Mouse (Mus musculus) liver, postnatal 0 days (tissue): ENCODE measurements around the gene Klhl40.

Source experiments
- CTCF ChIP-seq: sonication (generic); IDR thresholded peaks from 2 replicates; pipeline ENCODE4 v1.5.1; 2016; ENCODE audit warnings: antibody characterized with exemption, low read depth
- EP300 ChIP-seq: IDR thresholded peaks from 2 replicates; pipeline ENCODE4 v1.6.1; 2016; ENCODE audit warnings: antibody characterized with exemption, low read depth, mild to moderate bottlenecking

DNA sequence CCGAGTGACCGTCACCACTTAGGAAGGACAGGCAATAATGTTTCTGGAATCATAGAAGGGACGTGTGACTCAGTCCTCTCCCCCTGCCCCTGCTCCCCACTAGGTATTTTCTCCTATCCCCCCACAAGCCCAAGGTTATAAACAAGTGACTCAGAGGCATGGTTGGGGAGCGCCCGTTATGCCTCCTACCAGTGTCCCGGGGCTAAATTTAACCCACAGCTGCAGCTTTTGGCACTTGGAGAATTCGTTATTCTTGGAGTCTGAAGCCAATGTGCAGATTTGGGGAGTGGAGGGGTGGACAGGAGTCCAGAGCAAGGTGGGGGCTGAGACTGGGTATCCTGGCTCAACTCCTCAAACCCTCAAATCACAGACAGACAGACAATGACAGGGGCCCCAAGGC, 896 bp upstream of the Klhl40 start:
- TF ChIP-seq EP300 (no peak), CTCF (no peak)
